Comparison of ENCODE assay signal across 9 mouse cellular contexts in the genomic region with DNA sequence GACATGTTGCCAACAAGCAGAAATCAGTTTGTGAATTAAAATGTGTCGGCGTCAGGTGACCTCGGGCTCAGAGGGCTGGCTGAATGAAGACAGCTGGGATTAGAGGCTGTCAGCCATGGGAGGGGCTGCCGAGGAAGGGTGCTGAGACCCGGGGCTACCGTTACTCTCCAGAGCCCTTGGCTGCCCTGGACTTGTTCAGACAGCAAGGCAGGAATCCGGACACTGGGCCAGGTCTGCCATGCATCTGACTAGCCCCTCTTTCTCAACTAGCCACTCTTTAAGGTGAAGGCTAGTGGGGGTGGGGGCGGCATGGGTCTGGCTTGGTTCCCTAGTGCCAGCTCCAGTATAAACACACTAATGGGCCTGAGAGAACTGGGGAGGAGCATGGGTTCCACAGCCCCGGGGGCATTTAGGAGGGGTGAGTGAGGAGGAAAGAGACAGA. TPM values are rescaled to one million over a fixed set of nuclear protein-coding genes. Genes with fewer than 3 reads are reported as not detected.
DNase-seq lines count a peak whose midpoint lies in the region; ATAC-seq lines count a peak whose summit lies in the region.
"Had no signal": no experiment of that assay in that cellular context is flagged by ENCODE, and none has a peak within 500 bp of the region (broad histone marks: within the 10 kb centered on the region; RNA-seq: fewer than 3 reads in every experiment).

No protein-coding gene starts in this region.

- H3K4me2 ChIP-seq in heart, embryonic 11.5 days: peak overlapping the region; percentile 62
- H3K4me2 ChIP-seq in hindbrain, embryonic 14.5 days (replicated peaks): peak overlapping the region; percentile 40

- peaks cover 9% of the 10 kb centered on the region; the same call in 1 of the 2 replicates for H3K4me1 ChIP-seq in heart, embryonic 11.5 days (ENCODE audit: control insufficient read depth, insufficient read depth, low read length)
- peaks cover 12% of the 10 kb centered on the region; the same call in 1 of the 2 replicates for H3K4me1 ChIP-seq in hindbrain, embryonic 14.5 days (replicated peaks; ENCODE audit: control insufficient read depth, insufficient read depth, low read length)

- no peaks in the 10 kb centered on the region for H3K36me3 ChIP-seq in heart, embryonic 11.5 days (ENCODE audit: control insufficient read depth, insufficient read depth, low read length)
- H3K36me3 ChIP-seq in hindbrain, embryonic 14.5 days (replicated peaks; ENCODE audit: control insufficient read depth, insufficient read depth): no peaks in the 10 kb centered on the region

- H3K9me3 ChIP-seq in heart, embryonic 11.5 days (replicated peaks; ENCODE audit: control insufficient read depth, low read length): no peaks in the 10 kb centered on the region
- no peaks in the 10 kb centered on the region for H3K9me3 ChIP-seq in hindbrain, embryonic 14.5 days (ENCODE audit: control insufficient read depth, low read length)

- intact Hi-C loops in heart, postnatal 25 days (cut with DNase I): loop anchor here (5.0 kb wide), 1 partner anchor 45 kb away; no protein-coding TSS in a partner anchor

- 17% methylated on average over 9 of the region's 9 CpGs for WGBS in heart, embryonic 11.5 days (ENCODE audit: insufficient replicate concordance)
- WGBS in hindbrain, embryonic 14.5 days: 18% methylated on average over 9 of the region's 9 CpGs

- peak overlapping the region; percentile 22; the same call in 1 of the 2 replicates for H3K4me3 ChIP-seq in heart, embryonic 11.5 days (ENCODE audit: low read depth, low read length)
- 0 out of 2 replicates have a peak overlapping the region, but pooled peaks have one; percentile 3 for H3K4me3 ChIP-seq in hindbrain, embryonic 14.5 days (replicated peaks; ENCODE audit: low read length)

- DNase-seq in heart, postnatal 25 days (ENCODE audit: low spot score): no peak
- peak; percentile 34 to 45 for DNase-seq in cerebellum, postnatal 25 days
- DNase-seq in hindbrain, embryonic 14.5 days (ENCODE audit: low spot score): peak; percentile 28
- DNase-seq in lung, postnatal 4 days: peak; percentile 6 to 35
- DNase-seq in left cerebral cortex, adult 9 months (ENCODE audit: low spot score in 2 of 2): no peak
- DNase-seq in B cell, adult 2 months: no peak
- no peak for DNase-seq in adrenal gland, adult 18-20 months (ENCODE audit: low spot score in 2 of 2)

- no peak overlapping the region for H3K27ac ChIP-seq in heart, embryonic 11.5 days (ENCODE audit: low read depth, low read length)
- H3K27ac ChIP-seq in hindbrain, embryonic 14.5 days: peak overlapping the region; percentile 51

- peak overlapping the region; percentile 35; the same call in 1 of the 2 replicates for H3K9ac ChIP-seq in heart, embryonic 11.5 days (ENCODE audit: low read depth, low read length)
- H3K9ac ChIP-seq in hindbrain, embryonic 14.5 days: peak overlapping the region; percentile 37; the same call in 1 of the 2 replicates

- no peaks in the 10 kb centered on the region for H3K27me3 ChIP-seq in heart, embryonic 11.5 days (ENCODE audit: control insufficient read depth, insufficient read depth, low read length)
- H3K27me3 ChIP-seq in hindbrain, embryonic 14.5 days (ENCODE audit: control insufficient read depth, insufficient read depth, low read length): no peaks in the 10 kb centered on the region

- ATAC-seq in heart, embryonic 11.5 days (replicated peaks; ENCODE audit: insufficient number of reproducible peaks, low FRiP score, low TSS enrichment): 0 out of 2 replicates have a peak, but pooled peaks have one; percentile 29
- peak; percentile 66 for ATAC-seq in hindbrain, embryonic 14.5 days (ENCODE audit: low FRiP score)

RNA-seq across cellular contexts. Expression of a gene that starts 24.4 kb away (rescaled TPM):
- 61.6 and 79.2 TPM in 2 replicates for polyA plus RNA-seq in heart, embryonic 11.5 days (2014; fragmentation: Nextera tagmentation; extraction: Ambion mirVana)
- total RNA-seq in heart, postnatal 25 days (2021): 10 to 100 TPM; 39.2 to 39.3 TPM
- polyA plus RNA-seq in hindbrain, embryonic 14.5 days (2014; fragmentation: Nextera tagmentation; extraction: Ambion mirVana): 93.0 and 97.6 TPM in 2 replicates
- total RNA-seq in adrenal gland, adult 18-20 months (2021): 10 to 100 TPM; 83.6 to 83.9 TPM

RNA-seq across cellular contexts. Expression of a gene that starts 27.6 kb away (rescaled TPM):
- polyA plus RNA-seq in heart, embryonic 11.5 days (2014; fragmentation: Nextera tagmentation; extraction: Ambion mirVana): 0.90 and 1.3 TPM in 2 replicates
- under 1 TPM; 0.78 to 0.99 TPM for total RNA-seq in heart, postnatal 25 days (2021)
- polyA plus RNA-seq in hindbrain, embryonic 14.5 days (2014; fragmentation: Nextera tagmentation; extraction: Ambion mirVana): 0.16 and 0.19 TPM in 2 replicates
- under 1 TPM; 0.13 to 0.32 TPM for total RNA-seq in adrenal gland, adult 18-20 months (2021)
- polyA plus RNA-seq: C2C12 had no signal

RNA-seq across cellular contexts. Expression of a gene that starts 51.9 kb away (rescaled TPM):
- 0.14 and 0.23 TPM in 2 replicates for polyA plus RNA-seq in heart, embryonic 11.5 days (2014; fragmentation: Nextera tagmentation; extraction: Ambion mirVana)
- total RNA-seq in heart, postnatal 25 days (2021): not detected
- polyA plus RNA-seq in hindbrain, embryonic 14.5 days (2014; fragmentation: Nextera tagmentation; extraction: Ambion mirVana): 9.0 and 9.1 TPM in 2 replicates
- total RNA-seq in adrenal gland, adult 18-20 months (2021): under 1 TPM in 1 of 2 experiments, not detected in 1; 0.58 TPM

Comparison
In these comparisons a context has a peak if more than half of its experiments do, and no peak if none do; other contexts are left out.
1. DNase-seq: peak in cerebellum, postnatal 25 days (2 of 2), hindbrain, embryonic 14.5 days (single experiment) and lung, postnatal 4 days (2 of 2); none in heart, postnatal 25 days (single experiment), left cerebral cortex, adult 9 months (0 of 2), B cell, adult 2 months (0 of 2) and adrenal gland, adult 18-20 months (0 of 2).